Mouse (Mus musculus) testis, adult 2 months (tissue): ENCODE results near the gene Pan2. TPM values are rescaled to one million over a fixed set of nuclear protein-coding genes. Genes with fewer than 3 reads are reported as not detected.
"Not testable (repeated sequence)": the region's sequence is repeated elsewhere in the genome, so short reads cannot be mapped to it uniquely, and the experiment has no call there.

Experiments used
- H3K27ac ChIP-seq: fragments of 200-500 bp; 2 replicates; pipeline ENCODE4 v1.5.1; 2012; ENCODE audit warnings: low read depth, low read length; ENCODE audit not compliant: control insufficient read depth, insufficient read depth
- H3K27me3 ChIP-seq: fragments of 200-500 bp; 2 replicates; pipeline ENCODE4 v1.6.1; 2012; ENCODE audit warnings: mild to moderate bottlenecking, low read length, moderate library complexity; ENCODE audit not compliant: control insufficient read depth, insufficient read depth
- H3K36me3 ChIP-seq: fragments of 200-500 bp; 2 replicates; pipeline ENCODE4 v1.6.1; 2012; ENCODE audit warnings: mild to moderate bottlenecking, low read length; ENCODE audit not compliant: control insufficient read depth, insufficient read depth
- H3K4me1 ChIP-seq: fragments of 200-500 bp; 2 replicates; pipeline ENCODE4 v1.6.1; 2012; ENCODE audit warnings: low read length; ENCODE audit not compliant: control insufficient read depth, insufficient read depth
- H3K4me3 ChIP-seq: fragments of 200-500 bp; 2 replicates; pipeline ENCODE4 v1.5.1; 2012; ENCODE audit warnings: low read depth, mild to moderate bottlenecking, low read length, moderate library complexity, mixed read lengths; ENCODE audit not compliant: control insufficient read depth
- CTCF ChIP-seq: fragments of 200-500 bp; IDR thresholded peaks from 2 replicates; pipeline ENCODE4 v1.5.1; 2012; ENCODE audit warnings: low read depth, mild to moderate bottlenecking, inconsistent platforms, low read length, moderate library complexity; ENCODE audit not compliant: control insufficient read depth, insufficient read depth, insufficient replicate concordance
- POLR2A ChIP-seq: fragments of 200-500 bp; IDR thresholded peaks from 2 replicates; pipeline ENCODE4 v1.6.1; 2012; ENCODE audit warnings: low read depth, mild to moderate bottlenecking, inconsistent platforms, low read length, moderate library complexity; ENCODE audit not compliant: control insufficient read depth
- polyA plus RNA-seq: library from polyadenylated mRNA; depleted of rRNA; stranded (reverse); fragments of >200 nt; gene quantifications from 2 replicates; pipeline ENCODE4 v1.2.3, GENCODE M21; 2012

Gene Pan2
- polyA plus RNA-seq, 1 experiment: 24.6 TPM

- TF ChIP-seq CTCF (no peak), POLR2A (no peak)
- no peaks in the 10 kb centered on the region for H3K36me3 ChIP-seq
- H3K4me3 ChIP-seq: peak overlapping the region; percentile 45
- peaks cover 4% of the 10 kb centered on the region for H3K4me1 ChIP-seq
- no peak overlapping the region for H3K27ac ChIP-seq
- no peaks in the 10 kb centered on the region for H3K27me3 ChIP-seq
Observed at GRCm38 (mm10) chr10:128262300-128262699, 40.8 kb upstream of the Pan2 start.

GRCm38 (mm10) chr10:128263393-128264310 is 39.5 kb upstream of the Pan2 start:
- no peaks in the 10 kb centered on the region for H3K27me3 ChIP-seq
- TF ChIP-seq POLR2A: no peak
- no peaks in the 10 kb centered on the region for H3K36me3 ChIP-seq
- peaks cover 4% of the 10 kb centered on the region for H3K4me1 ChIP-seq
- H3K4me3 ChIP-seq: no peak overlapping the region
- H3K27ac ChIP-seq: no peak overlapping the region

GRCm38 (mm10) chr10:128268371-128268770 is 34.8 kb upstream of the Pan2 start, which contains the start of gene Apof:
Gene Apof (plus strand): TSS chr10:128268671.
- H3K4me3 ChIP-seq: peak within 1 kb of the TSS; percentile 28
- 0 out of 2 replicates have a peak within 1 kb of the TSS, but pooled peaks have one; percentile 32 for H3K27ac ChIP-seq
- no peaks in the 10 kb centered on the region for H3K27me3 ChIP-seq
- no peaks in the 10 kb centered on the region for H3K36me3 ChIP-seq
- TF ChIP-seq POLR2A (no peak), CTCF (no peak)
- peaks cover 12% of the 10 kb centered on the region for H3K4me1 ChIP-seq

- no peaks in the 10 kb centered on the region for H3K27me3 ChIP-seq
- no peak for TF ChIP-seq CTCF
- TF ChIP-seq POLR2A: no peak
- no peaks in the 10 kb centered on the region for H3K36me3 ChIP-seq
- peaks cover 12% of the 10 kb centered on the region for H3K4me1 ChIP-seq
- peak overlapping the region; percentile 28 for H3K4me3 ChIP-seq
- H3K27ac ChIP-seq: 0 out of 2 replicates have a peak overlapping the region, but pooled peaks have one; percentile 32
Observed at GRCm38 (mm10) chr10:128269206-128269910, 33.8 kb upstream of the Pan2 start.

GRCm38 (mm10) chr10:128270287-128270841 is 32.8 kb upstream of the Pan2 start, which contains the start of gene Stat2:
Gene Stat2 (plus strand): TSS chr10:128270559.
- Histone ChIP-seq H3K27me3 (no peaks in the 10 kb centered on the region), H3K4me3 (peak within 1 kb of the TSS; percentile 75), H3K4me1 (peaks cover 12% of the 10 kb centered on the region), H3K27ac (peak within 1 kb of the TSS; percentile 59), H3K36me3 (no peaks in the 10 kb centered on the region)
- TF ChIP-seq CTCF (no peak), POLR2A (peak; percentile 95)

- H3K4me3 ChIP-seq: peak overlapping the region; percentile 75
- TF ChIP-seq CTCF: no peak
- TF ChIP-seq POLR2A: no peak
- H3K4me1 ChIP-seq: peaks cover 12% of the 10 kb centered on the region
- no peaks in the 10 kb centered on the region for H3K27me3 ChIP-seq
- H3K36me3 ChIP-seq: no peaks in the 10 kb centered on the region
- H3K27ac ChIP-seq: peak overlapping the region; percentile 59
Observed at GRCm38 (mm10) chr10:128270866-128271265, 32.3 kb upstream of the Pan2 start.

- H3K4me3 ChIP-seq: no peak overlapping the region
Observed at GRCm38 (mm10) chr10:128271883-128272282, 31.3 kb upstream of the Pan2 start.

GRCm38 (mm10) chr10:128272819-128273439 is 30.2 kb upstream of the Pan2 start:
- not testable (repeated sequence) for H3K27me3 ChIP-seq, H3K36me3 ChIP-seq, H3K4me3 ChIP-seq, H3K27ac ChIP-seq
- H3K4me1 ChIP-seq: peaks cover 12% of the 10 kb centered on the region

More at GRCm38 (mm10) chr10:128271883-128272282, 31.3 kb upstream of the Pan2 start:
- no peaks in the 10 kb centered on the region for H3K36me3 ChIP-seq
- H3K4me1 ChIP-seq: peaks cover 12% of the 10 kb centered on the region
- no peak overlapping the region for H3K27ac ChIP-seq
- TF ChIP-seq POLR2A: no peak
- H3K27me3 ChIP-seq: no peaks in the 10 kb centered on the region

- H3K36me3 ChIP-seq, H3K27ac ChIP-seq, H3K4me3 ChIP-seq, H3K27me3 ChIP-seq, H3K4me1 ChIP-seq: not testable (repeated sequence)
Observed at GRCm38 (mm10) chr10:128275374-128275773, 27.8 kb upstream of the Pan2 start.
